Mouse (Mus musculus) T-helper 1 cell (primary cell): ENCODE measurements around the gene Dhx29.

ENCODE experiments used
- in situ Hi-C: fragments of 300-600 bp; cut with MboI, MseI; formaldehyde crosslinking; loops from one replicate; pipeline ENCODE4 v1.15.1; 2025; ENCODE audit warnings: high pct_unique_total_duplicates

Gene Dhx29

GRCm38 (mm10) chr13:112927287-112928001, at the start of gene Dhx29, which contains the start of gene Mtrex:
Gene Dhx29 (plus strand): TSS chr13:112927454.
Gene Mtrex (minus strand): TSS chr13:112927398.
- in situ Hi-C loops, result no loop called here

GRCm38 (mm10) chr13:112887234-112887633, 40.0 kb upstream of the Dhx29 start:
- in situ Hi-C loops, result loop anchor here (10.0 kb wide), 1 partner anchor 402 kb away; no protein-coding TSS in a partner anchor

GRCm38 (mm10) chr13:112902176-112902575, 25.1 kb upstream of the Dhx29 start:
- in situ Hi-C loops, result no loop called here

- in situ Hi-C loops, result no loop called here
These were observed 17.6 kb upstream of the Dhx29 start for GRCm38 (mm10) chr13:112909663-112910062.

- in situ Hi-C loops, result no loop called here
These were observed 16.8 kb upstream of the Dhx29 start for GRCm38 (mm10) chr13:112910434-112910833.

- in situ Hi-C loops, result loop anchor here (5.0 kb wide), 1 partner anchor 37 kb away; no protein-coding TSS in a partner anchor
These were observed 8.0 kb upstream of the Dhx29 start for GRCm38 (mm10) chr13:112919141-112919865.

- in situ Hi-C loops, result no loop called here
These were observed 6.3 kb upstream of the Dhx29 start for GRCm38 (mm10) chr13:112920906-112921305.

- in situ Hi-C loops, result no loop called here
These were observed 2.0 kb upstream of the Dhx29 start for GRCm38 (mm10) chr13:112925266-112925665.

GRCm38 (mm10) chr13:112925976-112926375, 1.3 kb upstream of the Dhx29 start:
- in situ Hi-C loops, result no loop called here

GRCm38 (mm10) chr13:112926796-112927195, 458 bp upstream of the Dhx29 start:
- in situ Hi-C loops, result no loop called here

GRCm38 (mm10) chr13:112928038-112928668, 899 bp downstream of the Dhx29 start:
- in situ Hi-C loops, result no loop called here

GRCm38 (mm10) chr13:112938130-112938529, 10.9 kb downstream of the Dhx29 start:
- in situ Hi-C loops, result loop anchor here (10.0 kb wide), 1 partner anchor 97 kb away; the partner anchor contains the start of gene Cdc20b

- in situ Hi-C loops, result no loop called here
These were observed 14.7 kb downstream of the Dhx29 start for GRCm38 (mm10) chr13:112941879-112942330.

- in situ Hi-C loops, result no loop called here
These were observed 18.1 kb downstream of the Dhx29 start for GRCm38 (mm10) chr13:112945312-112945711.

- in situ Hi-C loops, result no loop called here
These were observed 18.6 kb downstream of the Dhx29 start for GRCm38 (mm10) chr13:112945900-112946299.

- in situ Hi-C loops, result no loop called here
These were observed 26.8 kb downstream of the Dhx29 start for GRCm38 (mm10) chr13:112954067-112954466.

GRCm38 (mm10) chr13:112963081-112963480, 35.8 kb downstream of the Dhx29 start:
- in situ Hi-C loops, result no loop called here

GRCm38 (mm10) chr13:112964421-112964820, 37.2 kb downstream of the Dhx29 start:
- in situ Hi-C loops, result no loop called here

GRCm38 (mm10) chr13:112967267-112967666, 40.0 kb downstream of the Dhx29 start:
- in situ Hi-C loops, result no loop called here

- in situ Hi-C loops, result no loop called here
These were observed 49.5 kb downstream of the Dhx29 start for GRCm38 (mm10) chr13:112976720-112977119.

GRCm38 (mm10) chr13:112985605-112986450, 58.6 kb downstream of the Dhx29 start:
- in situ Hi-C loops, result no loop called here
